Mouse (Mus musculus) ovary, postnatal 10 days (tissue): ENCODE measurements at regions not wholly inside any gene's neighbourhood (a gene's known extent, or its start where the extent isn't known, plus 50 kb on each side); places are given as distances from the start of the nearest gene placed in this dataset.
A peak's percentile ranks its signal among the peaks of the same experiment; 100 is the strongest.

Experiments
- DNase-seq: peaks from one replicate; pipeline ENCODE4 v3.0.0; 2022; ENCODE audit warnings: low spot score

- no peak for DNase-seq
These were observed 68.3 kb downstream of the Cd83 start for GRCm38 (mm10) chr13:43852888-43853287.

DNA sequence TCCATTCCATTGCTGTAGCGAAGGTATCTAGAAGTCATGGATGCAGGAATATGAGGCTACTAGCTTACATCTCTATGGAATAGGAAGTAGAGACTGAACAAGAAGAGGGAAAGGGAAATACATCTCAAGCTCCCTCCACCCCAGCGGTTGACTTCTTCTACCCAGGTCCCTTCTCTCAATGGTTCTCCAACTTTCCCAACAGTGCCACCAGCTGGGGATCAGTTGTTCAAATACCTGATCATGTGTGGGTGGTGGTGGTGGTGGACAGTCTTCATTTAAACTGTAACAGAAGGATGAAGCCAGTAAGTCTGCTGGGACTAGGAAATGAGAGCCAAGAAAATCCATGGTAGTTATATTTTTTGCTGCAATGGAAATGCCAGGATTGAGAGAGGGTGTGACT lies 70.4 kb downstream of the Cd83 start:
- no peak for DNase-seq

DNA sequence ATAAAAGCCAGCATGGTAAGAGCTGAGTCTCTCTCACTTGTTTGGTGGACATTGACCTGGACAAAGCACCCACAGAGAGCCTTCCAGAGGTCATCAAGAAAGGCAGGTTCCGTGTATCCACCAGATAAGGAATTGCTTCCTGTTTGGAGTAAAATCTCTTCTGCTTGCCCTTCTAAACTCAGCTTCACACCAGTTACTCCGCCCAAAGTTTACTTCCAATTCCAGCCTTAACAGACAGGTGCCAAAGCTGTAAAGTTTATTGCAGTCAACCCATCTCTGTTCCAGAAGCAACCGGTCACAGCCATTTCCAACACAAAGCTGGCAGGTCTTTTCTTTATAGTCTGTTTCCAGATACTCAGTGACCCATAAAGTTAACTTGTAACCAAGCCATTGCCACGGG lies 76.4 kb downstream of the Cd83 start:
- no peak for DNase-seq

GRCm38 (mm10) chr13:43861424-43861823 lies 76.8 kb downstream of the Cd83 start:
- DNase-seq, result no peak

DNA sequence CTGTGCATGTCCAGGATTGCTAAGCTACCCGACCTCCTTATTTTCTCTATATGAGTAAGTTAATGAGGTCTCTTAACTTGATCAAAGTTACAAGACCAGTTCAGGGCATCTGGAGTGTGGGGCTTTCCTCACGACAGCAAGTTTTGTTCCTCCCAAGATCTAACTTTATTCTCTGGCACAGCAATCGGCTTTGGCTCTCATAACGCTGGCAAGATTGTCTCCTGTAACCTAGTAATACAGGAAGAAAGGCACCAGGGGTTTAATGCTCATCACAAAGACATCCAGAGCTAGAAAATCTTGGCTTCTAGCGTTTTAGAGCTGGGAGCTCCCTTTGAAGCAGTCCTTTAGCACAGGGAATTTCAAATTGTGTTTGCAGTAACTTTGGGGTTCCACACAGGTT lies 77.5 kb downstream of the Cd83 start:
- no peak for DNase-seq

- DNase-seq, result no peak
These were observed 78.0 kb downstream of the Cd83 start for GRCm38 (mm10) chr13:43862586-43862985.

DNA sequence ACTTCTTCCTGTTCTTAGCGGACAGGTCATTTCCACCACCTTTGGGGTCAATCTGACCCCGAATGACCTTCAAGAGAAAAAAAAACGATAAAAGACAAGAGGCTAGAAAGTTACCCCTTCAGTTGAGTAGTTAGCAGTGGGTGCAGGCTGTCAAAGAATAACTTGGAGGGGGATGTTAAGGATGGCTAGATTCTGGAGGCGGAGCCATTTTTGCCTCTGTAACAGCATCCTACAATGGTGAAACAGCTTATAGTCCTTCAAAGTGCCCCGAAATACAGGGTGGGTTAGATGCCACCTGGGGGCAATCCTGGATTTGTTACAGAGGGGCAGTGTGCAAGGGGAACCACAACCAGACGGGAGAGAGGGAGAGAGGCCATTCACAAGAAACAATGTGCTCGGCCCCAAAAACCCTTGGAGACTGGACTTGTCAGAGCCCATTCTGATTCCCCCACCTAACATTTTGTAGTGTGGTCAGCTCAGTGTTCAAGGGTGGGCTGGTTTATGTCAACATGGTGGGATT lies 79.1 kb downstream of the Cd83 start:
- no peak for DNase-seq

DNA sequence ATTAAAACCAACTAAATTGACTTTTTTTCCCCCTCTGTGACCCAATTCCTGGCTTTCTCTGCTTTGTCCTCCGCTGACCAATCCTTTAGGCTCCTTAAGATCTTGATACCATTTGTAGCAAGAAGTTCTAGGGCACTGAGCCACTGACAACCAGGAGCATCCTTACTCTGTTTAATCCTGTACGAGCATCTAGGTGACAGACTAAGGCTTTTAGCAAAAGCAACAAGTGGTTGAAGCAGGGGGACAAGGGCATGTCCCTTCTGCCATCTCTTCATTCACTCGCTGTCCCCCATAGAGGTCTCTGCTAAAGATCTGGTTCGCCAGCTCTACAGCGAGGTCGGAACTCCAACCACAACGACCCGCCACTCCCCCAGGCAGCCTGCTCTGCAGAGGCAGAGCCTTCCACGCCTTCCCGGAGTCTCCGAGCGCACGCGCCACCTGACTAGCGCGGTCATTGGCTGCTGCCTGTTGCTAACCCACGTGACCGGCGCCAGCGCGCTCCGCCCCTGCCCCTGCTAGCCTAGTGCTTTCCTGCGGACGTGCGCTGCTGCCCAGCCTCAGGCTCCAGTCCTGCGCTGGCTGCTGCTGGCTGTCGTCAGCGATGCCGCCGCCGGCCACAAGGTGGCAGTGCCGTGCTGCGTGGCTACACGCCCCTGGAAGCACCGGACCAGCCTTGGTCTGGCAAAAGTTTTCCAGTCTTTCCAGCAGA lies 79.7 kb downstream of the Cd83 start:
- peak; percentile 99 for DNase-seq

DNA sequence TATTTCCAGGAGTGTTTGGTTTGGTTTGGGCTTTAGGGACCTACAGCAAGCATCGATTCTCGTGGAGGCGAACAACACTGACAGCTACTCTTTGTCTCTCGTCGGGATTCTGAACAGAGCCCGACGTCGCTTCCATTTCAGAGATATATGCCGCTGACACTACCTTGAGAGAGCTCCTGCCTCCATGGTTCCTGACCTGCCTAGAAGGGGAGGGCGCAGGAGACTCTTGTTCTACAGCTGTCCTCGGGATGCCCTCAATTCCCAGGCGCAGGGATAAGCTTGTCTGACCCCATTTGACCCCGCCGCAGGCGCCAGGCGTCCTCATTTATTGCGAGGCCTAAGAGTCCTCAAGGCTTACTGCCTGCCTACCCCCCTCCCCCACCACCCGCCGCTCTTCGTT lies 80.5 kb downstream of the Cd83 start:
- no peak for DNase-seq

DNA sequence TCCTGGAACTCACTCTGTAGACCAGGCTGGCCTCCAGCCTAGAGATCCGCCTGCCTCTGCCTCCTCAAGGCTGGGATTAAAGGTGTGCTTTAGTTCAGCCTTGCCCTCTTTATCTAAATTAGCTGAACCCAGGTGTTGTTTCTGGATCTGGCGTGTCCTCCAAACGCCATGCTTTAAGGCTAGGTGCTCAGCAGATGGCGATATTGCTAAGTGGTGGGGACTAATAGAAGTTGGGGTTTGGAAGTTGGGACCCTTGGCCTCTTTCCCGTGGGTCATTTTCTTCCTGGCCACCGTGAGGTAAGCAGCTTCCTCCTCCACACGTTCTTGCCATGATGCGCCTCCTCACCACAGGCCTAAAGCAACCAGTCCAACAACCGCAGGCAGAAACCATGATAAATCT lies 91.3 kb downstream of the Cd83 start:
- DNase-seq, result no peak

- no peak for DNase-seq
These were observed 102.7 kb downstream of the Cd83 start for GRCm38 (mm10) chr13:43887284-43887683.

DNA sequence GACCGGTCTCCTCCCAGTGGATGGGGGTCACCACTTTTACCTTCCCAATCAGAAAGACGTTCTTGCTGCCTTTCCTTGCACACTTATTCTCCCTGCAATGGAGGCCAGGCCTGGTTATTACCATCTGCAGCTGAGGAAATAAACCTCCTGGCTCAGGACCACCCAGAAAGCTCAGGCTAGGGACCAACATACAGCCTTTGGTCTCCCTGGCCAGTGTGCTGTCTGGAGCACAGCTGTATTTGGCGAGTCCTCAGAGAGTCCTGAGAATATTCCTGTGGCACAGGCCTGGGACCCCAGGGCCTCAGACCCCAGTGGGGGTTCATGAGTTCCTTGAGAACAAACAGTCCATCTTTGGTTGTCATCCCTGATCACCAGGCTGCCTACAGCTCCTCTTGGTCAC lies 107.4 kb downstream of the Cd83 start:
- DNase-seq, result no peak

DNA sequence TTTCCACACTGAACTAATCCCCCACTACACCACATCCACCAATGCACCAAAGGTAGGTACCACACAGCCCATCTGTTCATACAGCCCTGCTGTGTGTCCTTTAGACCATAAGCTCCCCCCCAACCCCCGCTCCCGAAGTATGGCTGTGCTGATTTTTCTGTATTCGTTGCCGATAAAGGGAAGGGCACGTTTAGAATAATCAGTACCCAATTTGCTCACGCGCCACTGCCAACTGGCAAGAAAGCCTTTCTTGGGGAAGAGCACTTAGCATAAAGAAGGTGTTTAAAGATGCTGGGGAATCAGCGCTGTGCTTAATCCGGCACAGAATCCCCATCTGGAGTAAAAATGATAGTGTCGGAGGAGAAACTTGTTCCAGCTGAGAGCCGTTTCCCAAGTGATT lies 111.4 kb downstream of the Cd83 start:
- no peak for DNase-seq

DNA sequence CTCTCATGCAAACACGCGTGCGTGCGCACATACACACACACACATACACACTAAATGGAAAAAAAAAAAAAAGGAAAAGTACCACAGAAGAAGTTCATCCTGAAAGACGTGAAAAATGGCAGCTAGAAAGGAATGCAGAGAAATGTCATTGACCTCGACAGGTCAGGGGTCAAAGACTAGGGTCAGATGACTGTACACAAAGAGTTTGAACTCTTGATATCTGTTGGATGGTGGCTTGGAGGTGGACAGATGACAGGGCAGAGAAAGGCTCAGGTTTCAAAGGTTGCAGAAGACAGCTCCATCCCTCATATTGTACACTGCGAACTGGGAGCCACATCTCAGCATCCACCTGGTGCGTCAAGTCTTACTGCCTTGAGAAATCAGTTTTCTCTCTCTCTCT lies 112.5 kb downstream of the Cd83 start:
- DNase-seq, result no peak

DNA sequence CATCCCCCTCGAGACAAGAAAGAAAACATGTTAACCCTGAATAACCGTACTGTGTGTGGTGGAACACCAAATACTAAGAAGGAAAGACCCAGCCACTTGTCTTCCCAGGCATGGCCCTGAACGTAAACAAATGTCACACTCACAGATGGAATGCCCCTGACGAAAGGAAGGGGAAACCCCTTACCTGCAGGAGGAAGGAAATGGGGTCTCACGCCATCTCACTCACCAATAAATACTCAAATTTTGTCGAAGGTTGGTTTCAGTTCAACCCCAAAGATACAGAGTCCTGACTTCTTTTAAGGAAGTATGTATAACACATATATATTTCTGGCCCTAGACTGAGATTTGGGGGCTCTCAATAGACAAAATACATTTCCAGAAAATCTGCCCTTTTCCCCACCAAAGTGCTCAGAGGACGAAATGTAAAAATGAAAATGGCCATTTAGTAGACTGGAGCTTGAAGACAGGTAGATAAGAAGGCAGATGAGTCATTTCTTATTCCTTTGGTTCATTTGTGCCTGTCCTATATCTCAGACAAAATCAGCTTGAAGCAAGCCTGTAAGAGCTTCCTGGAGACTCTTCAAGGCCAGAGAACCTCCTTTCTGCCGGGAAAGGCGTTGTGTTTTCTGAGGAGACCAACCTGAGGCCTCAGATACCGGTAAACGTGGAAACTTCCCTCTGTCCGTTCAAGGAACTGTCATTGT lies 114.1 kb downstream of the Cd83 start:
- DNase-seq, result no peak

DNA sequence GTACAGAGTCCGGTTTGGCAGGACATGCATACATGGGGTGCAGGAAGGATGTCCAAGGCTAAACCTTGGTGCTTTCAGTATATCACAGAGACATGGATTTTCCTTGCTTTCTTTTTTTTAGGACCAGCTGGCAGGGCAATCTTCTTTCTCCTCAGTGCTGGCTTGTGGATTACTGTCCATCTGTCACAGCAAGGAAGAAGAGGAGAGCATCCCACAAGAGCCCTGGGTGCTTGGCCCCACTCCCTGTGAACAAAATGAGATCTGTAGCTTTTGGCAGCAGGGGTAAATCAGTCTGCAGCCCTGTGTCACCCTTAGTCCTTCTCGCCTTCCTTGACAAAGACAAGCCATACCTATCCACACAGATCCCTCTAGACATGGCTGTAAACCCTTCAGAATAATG lies 115.5 kb downstream of the Cd83 start:
- DNase-seq, result no peak

GRCm38 (mm10) chr13:43900758-43901157 lies 116.2 kb downstream of the Cd83 start:
- no peak for DNase-seq

GRCm38 (mm10) chr13:43903391-43903790 lies 118.8 kb downstream of the Cd83 start:
- peak; percentile 41 for DNase-seq

- DNase-seq, result no peak
These were observed 119.7 kb downstream of the Cd83 start for GRCm38 (mm10) chr13:43904291-43904690.

GRCm38 (mm10) chr13:43906241-43906640 lies 121.7 kb downstream of the Cd83 start:
- DNase-seq, result no peak

DNA sequence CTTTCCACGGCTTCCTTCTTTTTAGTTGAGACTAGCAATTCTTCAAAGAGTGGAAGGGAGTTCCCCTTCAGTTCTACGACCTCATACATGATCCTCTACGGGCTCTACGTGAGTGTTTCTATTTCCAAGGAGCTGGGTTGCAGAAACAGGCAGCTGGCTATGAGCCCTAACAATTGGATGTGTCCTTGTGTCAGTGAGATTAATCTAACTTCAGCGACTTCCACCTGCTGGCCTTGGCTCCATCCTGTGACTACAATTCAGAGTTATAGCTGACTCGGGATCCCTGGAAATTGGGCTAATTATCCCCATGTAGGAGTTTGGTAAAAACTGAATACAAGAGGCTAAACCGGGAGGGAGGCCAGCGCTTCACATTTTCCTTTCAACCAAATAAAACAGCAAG lies 122.8 kb downstream of the Cd83 start:
- no peak for DNase-seq

GRCm38 (mm10) chr13:43908041-43908644 lies 123.6 kb downstream of the Cd83 start:
- no peak for DNase-seq

- no peak for DNase-seq
These were observed 125.4 kb downstream of the Cd83 start for GRCm38 (mm10) chr13:43909933-43910332.
